Mouse (Mus musculus) adipocyte (in vitro differentiated cells): Measurements from ENCODE around the gene Mybpc2.

Source experiments
- DNase-seq: peaks from one replicate; pipeline ENCODE4 v3.0.0-alpha.2; 2016; ENCODE audit warnings: low spot score

Mybpc2 gene

GRCm38 (mm10) chr7:44484841-44485571, 39.5 kb downstream of the Mybpc2 start:
- DNase-seq = peak; percentile 76

GRCm38 (mm10) chr7:44484109-44484508, 40.3 kb downstream of the Mybpc2 start:
- DNase-seq = no peak

- no peak for DNase-seq
Observed at GRCm38 (mm10) chr7:44482836-44483435, 41.5 kb downstream of the Mybpc2 start.

- no peak for DNase-seq
Observed at GRCm38 (mm10) chr7:44475046-44475614, 49.3 kb downstream of the Mybpc2 start.

GRCm38 (mm10) chr7:44474419-44474818, 50.0 kb downstream of the Mybpc2 start:
- DNase-seq = no peak

- no peak for DNase-seq
Observed at GRCm38 (mm10) chr7:44472961-44473646, 51.4 kb downstream of the Mybpc2 start.

GRCm38 (mm10) chr7:44472558-44472885, 51.9 kb downstream of the Mybpc2 start:
- no peak for DNase-seq

GRCm38 (mm10) chr7:44471880-44472557, 52.4 kb downstream of the Mybpc2 start:
- peak; percentile 17 for DNase-seq

GRCm38 (mm10) chr7:44470696-44471612, 53.5 kb downstream of the Mybpc2 start:
- no peak for DNase-seq

- DNase-seq = no peak
Observed at GRCm38 (mm10) chr7:44469677-44470675, 54.5 kb downstream of the Mybpc2 start.

- no peak for DNase-seq
Observed at GRCm38 (mm10) chr7:44468644-44469285, 55.7 kb downstream of the Mybpc2 start.

GRCm38 (mm10) chr7:44467811-44468411, 56.5 kb downstream of the Mybpc2 start, which contains the start of gene Josd2:
Gene Josd2 (plus strand): TSS chr7:44467980.
- DNase-seq = peak; percentile 97

GRCm38 (mm10) chr7:44466888-44467311, 57.6 kb downstream of the Mybpc2 start:
- no peak for DNase-seq

GRCm38 (mm10) chr7:44466006-44466887, 58.2 kb downstream of the Mybpc2 start:
- no peak for DNase-seq

GRCm38 (mm10) chr7:44465111-44465510, 59.3 kb downstream of the Mybpc2 start, which contains the start of gene Aspdh:
Gene Aspdh (plus strand): TSS chr7:44465391.
- DNase-seq = no peak

GRCm38 (mm10) chr7:44464511-44464910, 59.9 kb downstream of the Mybpc2 start:
- DNase-seq = no peak

- DNase-seq = no peak
Observed at GRCm38 (mm10) chr7:44463556-44464225, 60.8 kb downstream of the Mybpc2 start.
